Mouse (Mus musculus) bone marrow, adult 2 months (tissue): ENCODE data around the gene Hnf1b.

Experiments
- CTCF ChIP-seq: fragments of 200-500 bp; IDR thresholded peaks from 2 replicates; pipeline ENCODE4 v1.5.1; 2011; ENCODE audit warnings: low read length, control low read depth; ENCODE audit not compliant: control insufficient read depth, insufficient read depth
- POLR2A ChIP-seq: fragments of 200-500 bp; IDR thresholded peaks from 2 replicates; pipeline ENCODE4 v1.6.1; 2011; ENCODE audit warnings: low read depth, mild to moderate bottlenecking, control low read depth, low read length, borderline replicate concordance; ENCODE audit not compliant: control insufficient read depth

DNA sequence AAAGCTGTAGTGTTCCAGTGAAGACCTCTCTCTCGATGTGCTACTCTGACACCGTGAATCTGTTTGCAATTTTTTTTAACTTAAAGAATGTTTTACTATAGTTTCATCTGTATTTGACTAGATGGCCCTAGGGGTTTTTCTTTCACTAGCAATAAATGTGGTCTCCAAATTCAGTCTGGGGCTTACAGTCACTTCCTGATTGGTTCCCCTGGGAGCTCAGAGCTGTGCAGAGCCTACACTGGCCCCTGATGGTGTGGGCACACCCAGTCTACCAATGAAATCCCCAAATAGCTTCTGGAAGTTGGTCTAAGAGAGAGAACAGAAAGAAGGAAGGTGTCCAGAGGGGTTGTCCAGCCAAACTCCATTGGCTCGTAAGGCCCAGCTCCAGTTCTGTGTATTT is 23.7 kb upstream of the Hnf1b start:
- TF ChIP-seq CTCF (no peak), POLR2A (no peak)
